Mouse (Mus musculus) heart, postnatal 0 days (tissue): ENCODE data around the gene Sla2.

Experiments
- CTCF ChIP-seq: IDR thresholded peaks from 2 replicates; pipeline ENCODE4 v1.5.1; 2016; ENCODE audit warnings: antibody characterized with exemption, control low read depth, low read depth
- EP300 ChIP-seq: IDR thresholded peaks from 2 replicates; pipeline ENCODE4 v1.6.1; 2016; ENCODE audit warnings: antibody characterized with exemption, low read depth

DNA sequence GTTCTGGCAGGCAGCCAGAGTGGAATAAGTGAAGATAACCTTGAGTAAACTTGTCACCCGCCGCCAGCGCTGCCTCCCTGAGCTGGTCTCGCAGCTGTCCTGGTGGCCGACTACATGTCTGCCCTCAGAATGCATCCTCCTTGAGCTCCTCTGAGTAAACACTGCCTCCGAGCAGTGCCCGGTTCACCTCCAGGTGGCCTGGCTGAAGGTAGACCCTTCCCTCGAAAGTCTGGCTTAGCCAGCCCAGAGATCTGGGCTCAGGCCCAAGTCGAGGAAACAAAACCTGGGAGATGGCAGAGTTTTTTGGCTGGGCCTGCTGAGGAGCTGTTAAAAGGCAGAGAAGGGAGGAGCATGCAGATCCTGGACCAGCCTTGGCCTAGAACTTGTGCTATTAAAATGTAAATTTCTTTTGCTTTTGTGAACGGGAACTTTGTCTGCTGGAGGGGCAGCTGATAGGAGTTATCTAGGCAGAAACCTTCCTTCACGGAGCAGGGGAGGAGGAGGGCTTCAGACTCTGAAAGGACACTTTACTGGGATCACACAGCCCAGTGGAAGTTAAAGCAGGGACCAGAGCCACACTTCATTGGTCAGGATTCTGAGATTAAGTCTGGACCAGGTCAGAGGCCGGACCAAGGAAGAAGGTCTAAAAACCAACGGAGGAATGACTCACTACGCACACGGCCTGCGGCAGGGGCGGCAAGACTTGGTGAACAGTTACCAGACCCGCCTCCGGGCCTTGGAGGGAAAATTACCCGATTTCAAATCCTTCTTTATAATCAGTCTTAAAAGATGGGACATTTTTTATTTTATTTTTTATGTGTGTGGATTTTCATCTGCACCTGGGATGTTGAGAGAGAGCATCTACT, 44.9 kb downstream of the Sla2 start:
- TF ChIP-seq EP300 = no peak
- no peak for TF ChIP-seq CTCF
